Mouse (Mus musculus) layer of hippocampus, adult 18-20 months (tissue): ENCODE data around the gene Mxra8. TPM values are rescaled to one million over a fixed set of nuclear protein-coding genes. Genes with fewer than 3 reads are reported as not detected.
A peak's percentile ranks its signal among the peaks of the same experiment; 100 is the strongest.

Source experiments
- DNase-seq, 2 experiments: peaks; one replicate each; pipeline ENCODE4 v3.0.0; 2022; ENCODE audit warnings: low spot score in 2 of 2
- total RNA-seq, 2 experiments: library from RNA; stranded (reverse); gene quantifications; 2 replicates each; pipeline ENCODE4 v1.2.3; 2021

Mxra8 gene
- total RNA-seq, 2 experiments from 2014 or later: 5.6 to 6.9 TPM

DNA sequence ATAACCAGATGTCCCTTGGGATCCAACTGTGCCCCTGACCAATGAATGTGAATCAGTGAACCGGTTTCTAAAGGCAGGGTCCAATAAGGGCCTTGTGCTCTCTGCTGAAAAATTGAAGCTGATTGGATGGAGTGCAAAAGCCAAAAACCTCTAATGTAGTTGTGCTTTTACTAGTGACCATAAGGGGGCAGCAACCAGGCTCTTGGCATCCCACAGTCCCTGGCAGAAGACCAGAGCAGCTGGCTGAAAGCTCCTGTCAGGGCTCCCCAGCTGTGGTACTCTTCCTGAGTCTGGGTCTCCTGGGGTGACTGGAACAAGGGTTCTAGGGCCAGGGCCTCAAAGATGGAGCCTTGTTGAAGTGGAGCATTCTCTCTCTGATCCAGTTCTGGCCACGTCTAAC lies 5.6 kb upstream of the Mxra8 start:
- DNase-seq: peak; percentile 59 to 84

DNA sequence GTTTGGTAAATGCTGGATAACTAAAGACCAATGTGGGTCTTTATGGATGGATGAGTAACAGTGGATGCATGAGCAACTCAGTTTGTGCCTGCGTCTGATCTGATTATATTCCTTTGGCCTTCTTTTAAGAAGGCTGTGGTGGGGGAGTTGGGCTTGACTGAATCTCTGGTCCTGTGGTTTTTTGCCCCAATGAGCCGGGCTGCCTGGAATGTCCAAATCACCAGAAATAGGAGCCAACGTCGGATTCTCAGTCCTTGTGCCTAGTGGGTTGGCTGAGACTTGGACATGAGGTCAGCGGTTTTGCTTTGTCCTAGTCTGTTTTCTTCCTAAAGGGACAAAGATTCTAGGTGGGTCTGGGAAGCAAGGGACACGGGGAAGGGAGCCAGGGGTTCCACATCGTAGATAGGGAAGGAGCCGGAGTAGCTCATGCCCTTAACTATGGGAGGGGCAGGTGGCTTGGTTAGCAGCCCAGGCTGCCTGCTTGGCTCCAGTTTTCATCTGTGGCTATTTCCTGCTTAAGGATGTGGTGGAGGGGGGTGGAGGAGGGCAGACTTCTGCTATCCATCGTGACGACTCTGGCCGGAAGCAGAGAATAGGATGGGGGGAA lies 2.0 kb upstream of the Mxra8 start:
- no peak for DNase-seq

DNA sequence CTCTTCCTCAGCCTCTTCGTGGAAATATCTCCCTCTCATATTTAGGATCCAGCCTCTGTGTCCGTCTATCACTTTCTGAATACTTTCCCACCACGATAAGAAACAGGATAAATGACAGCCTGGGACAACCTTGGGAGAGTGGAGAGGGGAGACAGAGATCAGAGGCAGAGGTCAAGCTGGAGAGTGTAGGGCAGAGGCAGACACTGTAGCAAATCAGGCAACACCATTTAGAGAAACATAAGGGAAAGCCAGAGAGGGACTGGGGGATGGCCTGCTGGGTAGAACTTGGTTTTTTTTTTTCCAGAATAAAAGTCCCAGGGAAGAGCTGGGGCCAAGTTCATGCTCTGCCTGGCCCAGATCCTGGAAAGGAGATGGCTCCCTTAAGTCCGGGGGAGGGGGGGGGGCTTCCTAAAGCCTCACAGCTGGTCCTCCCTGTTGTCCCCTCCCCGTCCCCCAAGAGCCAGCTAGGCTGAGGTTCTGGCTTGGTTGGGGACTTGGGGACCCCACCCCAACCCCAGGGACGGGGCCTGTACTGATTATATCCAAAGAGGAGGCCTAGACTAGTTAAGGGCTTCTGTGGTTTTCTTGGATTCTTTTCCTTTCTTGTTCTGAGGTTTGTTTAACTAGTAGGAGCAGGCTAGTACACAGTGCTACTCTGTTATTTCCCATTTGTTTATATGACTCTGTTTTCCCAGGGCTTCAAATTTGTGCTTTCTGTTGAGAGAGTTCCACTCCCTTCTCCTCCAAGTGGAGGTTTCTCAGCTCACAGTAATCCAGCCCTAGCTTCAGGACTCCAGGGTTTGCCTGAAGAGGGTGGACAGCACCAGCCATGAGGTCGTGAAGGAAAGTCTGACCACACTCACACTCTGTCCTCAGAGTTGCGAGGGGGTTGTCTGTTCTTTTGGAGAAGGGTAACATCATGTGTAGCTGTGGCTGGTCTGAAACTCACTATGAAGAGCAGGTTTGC lies 1.0 kb upstream of the Mxra8 start:
- DNase-seq: no peak

DNA sequence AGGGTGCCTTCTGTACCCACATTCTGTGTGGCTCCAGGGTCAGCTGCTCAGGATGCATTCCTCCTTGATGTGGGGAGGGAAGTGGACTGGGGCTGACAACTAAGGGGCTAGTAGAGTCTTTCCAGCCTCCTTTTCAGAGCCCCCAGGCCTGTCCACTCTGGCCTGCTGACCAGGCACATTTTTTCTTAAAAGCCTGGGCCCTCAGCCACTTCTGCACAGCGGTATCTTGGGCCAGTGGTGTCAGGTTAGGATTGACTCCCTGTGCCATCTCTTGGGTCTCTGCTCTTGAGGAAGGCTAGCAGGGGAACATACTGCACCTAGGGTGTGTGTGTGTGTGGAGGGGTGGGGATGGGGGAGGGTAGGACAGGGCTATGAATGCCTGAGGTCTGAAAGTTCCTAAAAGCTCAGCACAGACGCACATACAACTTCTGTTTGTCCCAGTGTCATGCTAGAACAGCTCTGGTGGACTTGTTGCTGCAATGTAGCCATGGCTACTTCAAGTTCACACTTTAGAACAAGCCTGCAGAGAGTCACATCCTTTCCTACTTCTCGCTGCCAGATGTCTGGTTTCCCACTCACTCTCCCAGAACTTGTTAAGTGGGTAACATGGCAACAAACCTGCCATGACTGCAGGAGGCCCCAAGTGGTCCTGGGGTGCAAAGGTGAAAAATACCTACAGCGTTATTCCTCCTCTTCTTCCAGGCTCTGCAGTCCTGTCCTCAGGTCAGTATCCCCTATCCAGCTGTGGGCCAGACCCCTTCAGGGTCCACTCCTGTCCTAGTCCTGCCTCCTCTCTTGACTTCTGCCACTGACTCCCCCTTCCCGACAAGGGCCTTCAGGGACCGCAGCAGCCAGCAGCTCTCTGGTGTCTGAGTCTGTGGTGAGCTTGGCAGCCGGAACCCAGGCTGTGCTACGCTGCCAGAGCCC lies 859 bp downstream of the Mxra8 start:
- DNase-seq: no peak

DNA sequence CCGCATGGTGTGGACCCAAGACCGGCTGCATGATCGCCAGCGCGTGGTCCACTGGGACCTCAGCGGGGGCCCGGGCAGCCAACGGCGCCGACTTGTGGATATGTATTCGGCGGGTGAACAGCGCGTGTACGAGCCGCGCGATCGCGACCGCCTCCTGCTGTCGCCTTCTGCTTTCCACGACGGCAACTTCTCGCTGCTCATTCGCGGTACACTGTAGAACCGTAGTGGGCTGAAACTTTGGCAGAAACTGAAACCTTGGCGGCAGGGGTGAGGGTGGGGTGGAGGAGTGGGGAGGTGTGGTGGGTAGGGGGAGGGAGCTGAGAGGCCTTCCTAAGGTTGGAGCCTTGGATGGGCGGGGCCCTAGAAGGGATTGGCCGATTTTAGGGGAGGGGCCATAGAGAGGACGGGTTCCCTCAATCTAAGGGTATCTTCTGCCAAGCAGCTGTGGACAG lies 1.5 kb downstream of the Mxra8 start:
- DNase-seq: no peak

DNA sequence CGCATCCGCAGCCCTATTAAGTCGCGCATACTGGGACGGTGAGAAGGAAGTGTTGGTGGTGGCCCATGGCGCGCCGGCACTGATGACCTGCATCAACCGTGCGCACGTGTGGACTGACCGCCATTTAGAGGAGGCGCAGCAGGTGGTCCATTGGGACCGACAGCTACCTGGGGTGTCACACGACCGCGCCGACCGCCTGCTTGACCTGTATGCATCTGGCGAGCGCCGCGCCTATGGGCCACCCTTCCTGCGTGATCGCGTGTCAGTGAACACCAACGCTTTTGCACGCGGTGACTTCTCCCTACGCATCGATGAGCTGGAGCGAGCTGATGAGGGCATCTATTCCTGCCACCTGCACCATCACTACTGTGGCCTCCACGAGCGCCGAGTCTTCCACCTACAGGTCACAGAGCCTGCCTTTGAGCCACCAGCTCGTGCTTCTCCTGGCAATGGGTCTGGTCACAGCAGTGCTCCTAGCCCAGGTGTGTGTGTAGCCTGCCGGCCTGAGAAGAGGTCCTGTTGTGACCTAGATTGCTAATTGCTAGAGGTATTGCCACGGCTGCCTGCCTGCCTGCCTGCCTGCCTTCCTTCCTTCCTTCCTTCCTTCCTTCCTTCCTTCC lies 2.3 kb downstream of the Mxra8 start:
- no peak for DNase-seq

DNA sequence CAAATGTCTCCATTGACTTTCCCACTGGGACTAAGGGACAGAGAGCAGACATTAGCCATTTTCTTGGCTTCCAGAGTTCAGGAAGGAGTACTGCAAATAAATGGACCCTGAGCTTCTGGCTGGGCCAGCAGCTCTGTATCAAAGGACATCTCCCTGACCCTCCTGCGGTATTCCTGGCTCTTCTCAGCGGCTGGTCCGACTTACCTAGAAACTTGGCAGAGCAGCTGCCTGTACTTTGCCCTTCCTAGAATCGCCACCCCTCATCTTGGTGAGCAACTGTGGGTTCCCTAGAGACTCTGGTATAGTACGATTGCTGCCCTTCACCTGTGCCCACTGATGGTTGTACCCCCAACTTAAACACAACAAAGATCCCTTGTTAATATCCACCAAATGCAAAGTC lies 3.8 kb downstream of the Mxra8 start:
- no peak for DNase-seq

DNA sequence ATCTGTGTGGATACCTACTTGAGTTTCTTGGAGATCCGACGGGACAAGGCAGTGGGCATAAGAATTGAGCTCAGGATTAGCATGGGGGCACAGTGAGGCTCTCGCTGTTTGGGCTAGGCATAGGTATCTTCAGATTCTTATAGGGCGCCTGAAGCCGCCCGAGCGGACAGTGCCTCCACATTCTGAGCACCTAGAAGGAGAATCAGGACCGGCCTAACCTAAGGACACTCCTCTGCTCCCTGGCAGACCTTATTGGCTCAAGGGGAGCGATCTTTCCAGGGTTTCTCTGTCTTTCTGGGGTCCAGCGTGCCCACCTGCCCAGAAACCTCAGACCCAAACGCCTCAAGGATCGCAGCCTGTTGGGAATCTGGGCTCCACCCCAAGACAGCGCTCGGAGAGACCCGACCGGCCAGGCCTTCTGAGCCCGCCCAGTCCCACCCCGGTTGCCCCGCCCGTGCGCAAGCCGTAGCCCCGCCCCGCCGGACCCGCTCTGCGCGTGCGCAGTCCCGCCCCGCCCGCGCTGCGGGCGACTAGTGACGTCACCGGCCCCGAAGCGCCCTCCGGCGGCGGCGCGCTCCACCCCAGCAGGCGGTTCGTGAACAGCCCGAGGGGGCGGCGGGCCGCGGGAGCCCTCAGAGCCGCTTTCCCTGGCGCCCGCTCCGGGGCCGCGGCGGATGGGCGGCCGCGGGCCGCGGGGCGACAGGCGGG lies 7.5 kb downstream of the Mxra8 start, which contains the start of gene Dvl1:
TSS of gene Dvl1 (plus strand) at position 532 of the 708 bp plus-strand sequence.
- peak; percentile 92 to 95 for DNase-seq

DNA sequence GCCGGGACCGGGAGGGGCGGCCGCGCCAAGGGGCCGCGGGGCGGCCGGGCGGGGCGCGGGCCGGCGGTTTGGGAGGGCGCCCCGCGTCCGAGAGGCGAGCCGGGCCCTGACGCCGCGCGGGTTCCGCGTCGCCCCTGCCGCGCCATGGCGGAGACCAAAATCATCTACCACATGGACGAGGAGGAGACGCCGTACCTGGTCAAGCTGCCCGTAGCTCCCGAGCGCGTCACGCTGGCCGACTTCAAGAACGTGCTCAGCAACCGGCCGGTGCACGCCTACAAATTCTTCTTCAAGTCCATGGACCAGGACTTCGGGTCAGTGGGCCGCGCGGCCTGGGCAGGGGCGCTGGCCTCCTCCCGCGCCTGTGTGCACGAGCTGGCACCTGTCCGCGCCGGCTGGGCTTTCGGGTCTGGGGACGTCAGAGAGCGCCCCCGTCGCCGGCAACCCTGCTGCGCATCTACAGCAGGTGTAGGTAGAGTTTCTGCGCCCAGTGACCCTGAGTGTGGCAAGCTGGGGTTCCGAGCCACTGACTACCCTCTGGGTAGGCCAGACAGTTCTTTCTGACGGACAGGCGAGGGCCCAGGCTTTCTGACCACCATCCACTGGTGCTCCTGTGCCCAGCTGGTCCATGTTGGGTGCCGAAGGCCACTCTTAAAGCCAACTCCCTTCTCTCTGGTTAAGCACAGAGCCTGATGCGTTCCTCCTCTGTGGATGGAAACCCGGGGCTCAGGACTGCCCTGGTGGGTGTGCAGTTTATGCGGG lies 8.3 kb downstream of the Mxra8 start:
- no peak for DNase-seq

DNA sequence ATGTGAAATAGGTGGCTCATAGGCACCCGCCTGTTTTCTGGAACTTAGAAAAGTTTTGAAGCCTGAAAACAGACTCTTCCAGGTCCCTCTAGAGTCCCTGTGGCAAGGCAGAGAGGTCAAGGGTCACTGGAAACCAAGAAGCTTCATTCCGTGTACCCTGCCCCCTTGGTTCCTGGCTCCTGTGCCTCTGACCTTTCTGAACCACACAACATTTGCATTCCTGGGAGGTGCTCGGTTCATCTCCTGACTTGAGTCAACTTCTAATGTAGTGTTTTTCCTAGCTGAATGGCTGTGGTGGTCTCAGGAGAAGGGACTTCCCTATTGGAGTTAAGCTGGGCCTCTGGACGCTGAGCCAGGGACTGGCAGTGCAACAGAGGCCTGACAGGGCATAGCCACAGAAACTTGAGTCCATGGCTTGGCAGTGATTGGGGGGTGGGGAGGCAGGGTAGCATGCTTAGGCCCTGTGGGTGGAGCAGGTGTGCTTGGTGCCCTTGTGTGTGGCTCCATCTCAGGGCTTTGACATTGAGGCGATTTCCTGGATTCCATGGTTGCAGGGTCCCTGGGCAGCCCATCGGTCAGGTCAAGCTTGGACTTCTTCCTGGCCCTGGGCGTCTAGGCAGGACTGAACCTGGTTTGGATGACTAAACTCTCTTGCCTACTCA lies 9.1 kb downstream of the Mxra8 start:
- DNase-seq: no peak

DNA sequence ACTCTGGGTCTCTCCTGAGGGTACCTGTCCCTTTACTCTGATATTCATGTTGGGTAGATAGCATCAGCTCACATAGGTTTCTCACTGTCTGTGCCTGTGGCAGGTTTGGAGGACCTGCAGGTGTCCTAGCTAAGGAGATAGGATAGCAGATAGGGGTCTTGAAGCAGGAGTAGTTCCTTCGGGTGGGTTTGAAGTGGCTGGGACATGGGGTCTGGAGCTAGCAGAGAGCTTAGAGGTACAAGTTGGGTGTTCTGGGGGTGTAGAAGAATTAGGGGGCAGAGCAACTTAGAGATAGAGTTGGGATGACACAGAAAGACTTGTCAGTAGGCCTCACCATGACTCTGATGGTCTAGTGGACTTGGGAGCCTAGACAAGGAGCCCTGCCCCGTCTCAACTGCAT lies 9.9 kb downstream of the Mxra8 start:
- no peak for DNase-seq

DNA sequence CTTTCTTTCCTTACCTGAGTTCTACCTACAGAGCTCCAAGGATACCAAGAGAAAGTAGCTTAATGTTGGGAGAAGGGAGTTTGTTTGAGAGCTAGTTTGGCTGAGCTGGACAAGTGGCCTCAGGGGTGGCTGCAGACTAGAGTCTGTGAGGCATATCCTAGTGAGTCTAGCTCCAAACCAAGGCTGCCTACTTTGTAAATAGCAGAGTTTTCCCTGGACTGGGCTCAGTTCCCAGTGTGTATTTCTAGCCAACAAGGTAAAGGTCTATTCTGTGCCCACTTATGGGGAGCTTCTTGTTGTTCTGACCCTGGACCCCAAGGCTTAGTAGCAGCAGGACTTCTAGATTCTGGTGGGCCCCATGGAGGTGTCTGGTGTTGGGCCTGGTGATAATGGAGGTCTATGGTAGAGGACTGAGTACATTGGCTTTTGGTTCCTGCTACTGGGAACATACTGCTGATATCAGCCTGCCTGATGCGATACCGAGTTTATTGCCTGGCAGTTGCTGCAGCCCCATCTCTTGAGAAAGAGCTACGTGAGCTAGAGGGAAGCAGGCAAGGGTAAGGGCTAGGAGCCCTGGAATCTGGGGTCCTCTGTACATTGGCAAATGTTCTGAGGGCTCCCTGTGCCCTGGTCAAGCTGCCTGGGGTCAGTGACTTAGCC lies 10.4 kb downstream of the Mxra8 start:
- no peak for DNase-seq

DNA sequence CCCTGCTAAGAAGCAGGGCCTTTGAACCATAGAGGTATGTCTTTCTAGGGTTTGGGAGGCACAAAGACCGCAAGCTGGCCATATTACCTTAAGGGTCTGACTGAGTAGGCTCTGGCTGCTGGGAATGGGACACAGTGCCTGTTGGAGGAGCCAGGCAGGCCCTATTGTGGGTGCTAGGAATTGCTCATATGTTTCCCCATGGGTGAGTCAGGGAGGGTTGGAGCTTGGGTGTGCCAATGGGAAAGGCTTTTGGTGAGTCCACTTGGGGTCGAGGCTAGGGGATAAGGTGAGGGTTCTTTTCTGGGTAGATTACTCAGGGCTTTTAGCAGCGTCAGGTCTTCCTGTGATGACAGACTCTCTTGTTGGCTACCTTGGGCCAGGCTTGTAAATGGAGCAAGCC lies 11.9 kb downstream of the Mxra8 start:
- DNase-seq: no peak

DNA sequence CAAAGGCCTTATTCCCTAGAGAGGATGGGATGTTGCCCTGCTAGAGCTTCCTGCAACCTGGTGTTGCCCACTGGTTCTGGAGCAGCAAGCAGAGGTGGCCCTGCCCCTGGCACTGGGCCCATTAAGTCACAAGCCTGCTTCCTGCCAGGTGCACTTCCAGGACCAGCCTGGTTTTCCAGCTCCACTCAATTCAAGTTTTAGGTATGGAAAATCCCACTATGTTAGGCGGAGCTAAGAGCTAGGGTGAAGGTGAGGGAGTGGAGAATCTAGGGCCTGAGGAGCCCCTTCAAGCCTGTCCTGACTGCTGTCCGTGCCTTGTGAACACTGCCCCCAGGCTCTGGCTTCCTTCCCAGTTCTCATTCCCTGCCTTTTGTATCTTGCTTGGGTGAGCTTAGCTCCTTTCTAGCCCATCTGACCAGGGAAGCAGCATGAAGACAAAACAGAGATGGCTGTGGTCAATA lies 12.5 kb downstream of the Mxra8 start:
- no peak for DNase-seq

DNA sequence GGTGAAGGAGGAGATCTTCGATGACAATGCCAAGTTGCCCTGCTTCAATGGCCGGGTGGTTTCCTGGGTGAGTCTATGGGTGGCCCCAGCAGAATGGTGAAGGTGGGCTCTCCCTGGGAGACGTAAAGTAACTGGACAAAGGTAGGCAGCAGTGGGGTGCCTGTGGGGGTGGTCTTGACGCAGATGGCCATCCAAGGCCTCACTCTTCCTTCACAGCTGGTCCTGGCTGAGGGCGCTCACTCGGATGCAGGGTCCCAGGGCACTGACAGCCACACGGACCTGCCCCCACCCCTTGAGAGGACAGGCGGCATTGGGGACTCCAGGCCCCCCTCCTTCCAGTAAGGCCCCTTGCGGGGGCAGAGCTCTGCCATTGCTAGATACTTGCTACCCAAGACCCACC lies 13.9 kb downstream of the Mxra8 start:
- no peak for DNase-seq

DNA sequence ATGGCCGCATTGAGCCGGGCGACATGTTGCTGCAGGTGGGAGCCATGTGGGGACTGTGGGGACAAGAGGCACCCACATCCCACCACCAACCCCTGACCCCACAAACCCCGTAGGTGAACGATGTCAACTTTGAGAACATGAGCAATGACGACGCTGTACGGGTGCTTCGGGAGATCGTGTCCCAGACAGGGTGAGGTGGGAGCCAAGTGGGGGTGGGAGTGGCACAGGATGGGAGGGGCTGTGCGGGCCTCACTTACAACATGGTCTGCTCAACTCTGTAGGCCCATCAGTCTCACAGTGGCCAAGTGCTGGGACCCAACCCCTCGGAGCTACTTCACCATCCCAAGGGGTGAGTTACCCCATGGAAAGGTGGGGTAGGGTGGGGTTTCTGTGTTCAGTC lies 15.5 kb downstream of the Mxra8 start:
- no peak for DNase-seq

DNA sequence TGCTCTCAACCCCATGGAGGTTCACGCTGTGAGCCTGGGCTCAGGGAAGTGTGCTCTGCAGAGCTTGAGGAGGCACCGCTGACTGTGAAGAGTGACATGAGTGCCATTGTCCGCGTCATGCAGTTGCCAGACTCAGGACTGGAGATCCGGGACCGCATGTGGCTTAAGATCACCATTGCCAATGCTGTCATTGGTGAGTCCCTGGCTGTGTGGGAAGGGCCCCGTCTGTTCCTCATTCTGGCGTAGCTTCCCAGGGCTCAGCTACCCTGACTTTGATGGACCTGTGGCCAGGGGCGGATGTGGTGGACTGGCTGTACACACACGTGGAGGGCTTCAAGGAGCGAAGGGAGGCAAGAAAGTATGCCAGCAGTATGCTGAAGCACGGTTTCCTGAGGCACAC lies 16.6 kb downstream of the Mxra8 start:
- no peak for DNase-seq

DNA sequence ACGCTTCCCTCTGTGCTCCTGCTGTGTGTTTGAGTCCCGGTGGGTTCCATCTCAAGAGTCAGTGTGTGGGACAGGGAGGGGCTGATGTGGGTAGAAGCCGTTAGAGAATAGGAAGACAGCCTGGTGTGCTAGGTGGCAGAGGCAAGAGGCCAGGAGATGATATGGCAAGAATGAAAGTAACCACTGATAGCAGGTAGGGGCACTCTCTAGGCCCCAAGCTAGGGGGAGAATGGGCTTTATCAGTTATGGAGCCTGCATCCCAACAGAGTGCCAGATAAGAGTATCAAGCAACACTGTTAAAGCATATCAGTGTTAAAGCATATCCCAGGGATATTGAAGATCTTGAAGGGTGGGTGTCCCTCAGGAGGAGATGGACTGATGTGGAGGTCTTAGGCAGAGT lies 17.4 kb downstream of the Mxra8 start:
- no peak for DNase-seq
